In genomic region chr10:75304413-75304812, GRCm38 (mm10) we compare ENCODE assay signal across 9 mouse cellular contexts. TPM values are rescaled to one million over a fixed set of nuclear protein-coding genes. Genes with fewer than 3 reads are reported as not detected.
DNase-seq lines count a peak whose midpoint lies in the region; ATAC-seq lines count a peak whose summit lies in the region.
"Had no signal": no experiment of that assay in that cellular context is flagged by ENCODE, and none has a peak within 500 bp of the region (broad histone marks: within the 10 kb centered on the region; RNA-seq: fewer than 3 reads in every experiment).

No protein-coding gene starts in this region.

- 54% methylated on average over 6 of the region's 6 CpGs for WGBS in hindbrain, embryonic 13.5 days
- 80% methylated on average over 6 of the region's 6 CpGs for WGBS in hindbrain, embryonic 11.5 days
- WGBS in forebrain, embryonic 16.5 days, result 73% methylated on average over 6 of the region's 6 CpGs

- H3K27ac ChIP-seq in hindbrain, embryonic 13.5 days, result peak overlapping the region; percentile 72
- no peak overlapping the region for H3K27ac ChIP-seq in hindbrain, embryonic 11.5 days (ENCODE audit: low read depth, low read length)
- peak overlapping the region; percentile 70 for H3K27ac ChIP-seq in forebrain, embryonic 16.5 days (ENCODE audit: low read length)

- ATAC-seq in hindbrain, embryonic 13.5 days (ENCODE audit: low FRiP score), result no peak; the same call in 1 of the 2 replicates
- no peak for ATAC-seq in hindbrain, embryonic 11.5 days (ENCODE audit: low FRiP score)
- peak; percentile 32; the same call in 1 of the 2 replicates for ATAC-seq in forebrain, embryonic 16.5 days
- ATAC-seq in erythroblast, adult 5-6 weeks (replicated peaks; ENCODE audit: low FRiP score, poor library complexity, severe bottlenecking), result no peak
- ATAC-seq: Patski had no signal

- no peak for DNase-seq in hindbrain, embryonic 11.5 days (ENCODE audit: low spot score)
- peak; percentile 28 for DNase-seq in adrenal gland, postnatal 36 days
- peak; percentile 74 for DNase-seq in kidney, postnatal 14 days
- no peak for DNase-seq in gastrocnemius, adult 8-10 months (ENCODE audit: low spot score in 2 of 2)
- DNase-seq in lung, postnatal 25 days (ENCODE audit: low spot score), result no peak

- H3K36me3 ChIP-seq in hindbrain, embryonic 13.5 days, result peaks cover 68% of the 10 kb centered on the region
- H3K36me3 ChIP-seq in hindbrain, embryonic 11.5 days (ENCODE audit: control insufficient read depth, insufficient read depth, low read length), result 0 out of 2 replicates have a peak, but pooled peaks cover 2% of the 10 kb centered on the region
- peaks cover 14% of the 10 kb centered on the region for H3K36me3 ChIP-seq in forebrain, embryonic 16.5 days (ENCODE audit: control insufficient read depth, insufficient read depth)

- 0 out of 2 replicates have a peak overlapping the region, but pooled peaks have one; percentile 5 for H3K9ac ChIP-seq in hindbrain, embryonic 13.5 days
- H3K9ac ChIP-seq in hindbrain, embryonic 11.5 days (ENCODE audit: low read depth, low read length), result no peak overlapping the region
- H3K9ac ChIP-seq in forebrain, embryonic 16.5 days (replicated peaks; ENCODE audit: low read depth, low read length), result peak overlapping the region; percentile 26; the same call in 1 of the 2 replicates

- H3K4me1 ChIP-seq in hindbrain, embryonic 13.5 days (replicated peaks), result peaks cover 20% of the 10 kb centered on the region
- H3K4me1 ChIP-seq in hindbrain, embryonic 11.5 days (replicated peaks; ENCODE audit: control insufficient read depth, insufficient read depth, low read length), result no peaks in the 10 kb centered on the region
- peaks cover 14% of the 10 kb centered on the region for H3K4me1 ChIP-seq in forebrain, embryonic 16.5 days (replicated peaks; ENCODE audit: control insufficient read depth, insufficient read depth, low read length)

- H3K9me3 ChIP-seq in hindbrain, embryonic 13.5 days, result no peaks in the 10 kb centered on the region
- H3K9me3 ChIP-seq in hindbrain, embryonic 11.5 days (ENCODE audit: control insufficient read depth, low read length), result no peaks in the 10 kb centered on the region
- no peaks in the 10 kb centered on the region for H3K9me3 ChIP-seq in forebrain, embryonic 16.5 days (ENCODE audit: control insufficient read depth, low read length)

- no peak overlapping the region for H3K4me2 ChIP-seq in hindbrain, embryonic 13.5 days
- H3K4me2 ChIP-seq in hindbrain, embryonic 11.5 days (replicated peaks; ENCODE audit: low read depth, low read length), result no peak overlapping the region
- no peak overlapping the region for H3K4me2 ChIP-seq in forebrain, embryonic 16.5 days (ENCODE audit: low read length)

- H3K4me3 ChIP-seq in hindbrain, embryonic 13.5 days, result no peak overlapping the region
- H3K4me3 ChIP-seq in hindbrain, embryonic 11.5 days (ENCODE audit: low read depth, low read length), result no peak overlapping the region
- H3K4me3 ChIP-seq in forebrain, embryonic 16.5 days (replicated peaks; ENCODE audit: low read length), result no peak overlapping the region

- no peaks in the 10 kb centered on the region for H3K27me3 ChIP-seq in hindbrain, embryonic 13.5 days
- no peaks in the 10 kb centered on the region for H3K27me3 ChIP-seq in hindbrain, embryonic 11.5 days (ENCODE audit: control insufficient read depth, insufficient read depth, low read length)
- H3K27me3 ChIP-seq in forebrain, embryonic 16.5 days (replicated peaks; ENCODE audit: control insufficient read depth, insufficient read depth, low read length), result no peaks in the 10 kb centered on the region
- H3K27me3 ChIP-seq: Patski had no signal

RNA-seq across cellular contexts. Expression of gene Adora2a, which starts 12.3 kb away (rescaled TPM):
- 3.1 and 3.9 TPM in 2 replicates for polyA plus RNA-seq in hindbrain, embryonic 13.5 days (2015; fragmentation: Nextera tagmentation; extraction: Ambion mirVana)
- 4.1 and 5.0 TPM in 2 replicates for polyA plus RNA-seq in hindbrain, embryonic 11.5 days (2014; fragmentation: Nextera tagmentation; extraction: Ambion mirVana)
- 1 to 10 TPM; 2.9 to 3.9 TPM for total RNA-seq in adrenal gland, postnatal 36 days (2021)
- 9.9 and 11.7 TPM in 2 replicates for polyA plus RNA-seq in forebrain, embryonic 16.5 days (2015; fragmentation: Nextera tagmentation; extraction: Ambion mirVana)
- 0.42 TPM in 1 of 2 replicates, not detected in the other for total RNA-seq in erythroblast, adult 5-6 weeks (2015; ENCODE audit: low replicate concordance)
- total RNA-seq in erythroblast, adult 5-6 weeks (2017; ENCODE audit: low replicate concordance), result 0.17 TPM in 1 of 2 replicates, not detected in the other
- total RNA-seq in gastrocnemius, adult 8-10 months (2022), result 1 to 10 TPM in 1 of 4 experiments, under 1 TPM in 3; 0.29 to 1.7 (median 0.76) TPM

Comparison
In these comparisons a context has a peak if more than half of its experiments do, and no peak if none do; other contexts are left out.
1. DNase-seq: peak in adrenal gland, postnatal 36 days (2 of 2) and kidney, postnatal 14 days (single experiment); none in hindbrain, embryonic 11.5 days (single experiment), gastrocnemius, adult 8-10 months (0 of 2) and lung, postnatal 25 days (single experiment).